Comparison of ENCODE assay signal across 8 mouse cellular contexts in the genomic region with DNA sequence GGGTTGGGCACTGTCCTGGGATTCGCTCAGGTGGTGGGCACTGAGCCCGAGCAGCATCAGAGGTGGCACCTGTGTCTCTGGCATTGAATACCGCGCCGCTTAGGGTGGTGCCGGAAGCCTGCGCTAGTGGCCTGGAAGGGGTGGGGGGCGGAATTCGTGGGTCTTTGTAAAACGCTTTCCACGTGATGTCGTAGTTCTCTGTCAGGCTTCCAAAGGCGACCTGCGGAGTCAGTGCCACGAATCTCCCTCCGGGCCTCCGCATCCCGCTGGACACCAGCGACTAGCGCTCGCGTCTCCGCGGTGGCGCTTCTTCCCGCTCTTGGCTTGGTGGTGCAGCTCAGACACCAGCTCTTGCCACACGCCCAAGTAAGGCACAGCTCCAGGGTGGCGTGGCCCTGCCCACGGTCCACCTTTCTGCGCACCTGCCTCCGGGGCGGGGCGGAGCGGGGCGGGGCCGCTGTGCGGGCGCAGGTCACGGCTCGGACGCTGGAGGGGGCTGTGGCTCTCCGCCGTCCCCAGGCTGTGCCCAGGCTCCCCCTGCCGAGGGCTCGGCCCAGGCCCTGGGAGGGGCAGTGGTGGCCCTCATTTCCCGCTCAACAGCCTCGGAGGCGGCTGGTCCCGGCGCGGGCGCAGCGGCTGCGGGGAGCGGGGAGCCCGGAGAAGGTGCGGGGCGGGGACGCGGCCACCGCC. TPM values are rescaled to one million over a fixed set of nuclear protein-coding genes. Genes with fewer than 3 reads are reported as not detected.
DNase-seq lines count a peak whose midpoint lies in the region; ATAC-seq lines count a peak whose summit lies in the region.

A gene (plus strand): TSS at position 228 of the 690 bp plus-strand sequence.

- peak within 1 kb of the TSS; percentile 70 for H3K27ac ChIP-seq in hindbrain, embryonic 11.5 days (ENCODE audit: low read depth, low read length)

- no peaks in the 10 kb centered on the region for H3K9me3 ChIP-seq in hindbrain, embryonic 11.5 days (ENCODE audit: control insufficient read depth, low read length)

- H3K4me3 ChIP-seq in hindbrain, embryonic 11.5 days (ENCODE audit: low read depth, low read length) = peak within 1 kb of the TSS; percentile 88

- H3K9ac ChIP-seq in hindbrain, embryonic 11.5 days (ENCODE audit: low read depth, low read length) = peak within 1 kb of the TSS; percentile 94

- peak; percentile 97 for ATAC-seq in hindbrain, embryonic 11.5 days (ENCODE audit: low FRiP score)

- WGBS in hindbrain, embryonic 11.5 days = 3% methylated on average over 37 of the region's 61 CpGs

- H3K4me1 ChIP-seq in hindbrain, embryonic 11.5 days (replicated peaks; ENCODE audit: control insufficient read depth, insufficient read depth, low read length) = peaks cover 4% of the 10 kb centered on the region; the same call in 1 of the 2 replicates

- peaks cover 2% of the 10 kb centered on the region for H3K27me3 ChIP-seq in hindbrain, embryonic 11.5 days (ENCODE audit: control insufficient read depth, insufficient read depth, low read length)

- no peaks in the 10 kb centered on the region for H3K36me3 ChIP-seq in hindbrain, embryonic 11.5 days (ENCODE audit: control insufficient read depth, insufficient read depth, low read length)

- peak; percentile 83 for DNase-seq in MN1 (ENCODE audit: low spot score)
- peak; percentile 93 for DNase-seq in cerebellum, adult 9-10 months
- peak; percentile 50 to 61 for DNase-seq in frontal cortex, postnatal 14 days (ENCODE audit: low spot score in 2 of 2)
- peak; percentile 86 for DNase-seq in hindbrain, embryonic 11.5 days (ENCODE audit: low spot score)
- peak; percentile 69 to 75 for DNase-seq in layer of hippocampus, postnatal 14 days (ENCODE audit: low spot score in 2 of 2)
- DNase-seq in lung, postnatal 10 days = peak; percentile 91
- peak; percentile 56 for DNase-seq in retina, adult 2 months (ENCODE audit: low read depth, low spot score)
- peak; percentile 67 for DNase-seq in thymus, postnatal 4 days

- peak within 1 kb of the TSS; percentile 89 for H3K4me2 ChIP-seq in hindbrain, embryonic 11.5 days (replicated peaks; ENCODE audit: low read depth, low read length)

RNA-seq across cellular contexts. Expression of the gene that starts here (rescaled TPM):
- 26.3 and 32.5 TPM in 2 replicates for polyA plus RNA-seq in hindbrain, embryonic 11.5 days (2014; fragmentation: Nextera tagmentation; extraction: Ambion mirVana)
- total RNA-seq in layer of hippocampus, postnatal 14 days (2021) = 10 to 100 TPM; 88.3 to 92.0 TPM

Comparison
In these comparisons a context has a peak if more than half of its experiments do, and no peak if none do; other contexts are left out.
1. Peak in every context shown above with its lines: DNase-seq, ATAC-seq, H3K4me3 ChIP-seq and H3K27ac ChIP-seq.